Mouse (Mus musculus) left cerebral cortex, adult 9 months (tissue): ENCODE results near the gene Ces1b.
A peak's percentile ranks its signal among the peaks of the same experiment; 100 is the strongest.

Experiments
- DNase-seq, 2 experiments: peaks; one replicate each; pipeline ENCODE4 v3.0.0; 2022; ENCODE audit warnings: low spot score in 2 of 2

The Ces1b gene

GRCm38 (mm10) chr8:93010286-93010685, 69.5 kb downstream of the Ces1b start:
- peak in 1 of 2 experiments; percentile 51 for DNase-seq
